Mouse (Mus musculus) lung, embryonic 14.5 days (tissue): ENCODE measurements at regions not wholly inside any gene's neighbourhood (a gene's known extent, or its start where the extent isn't known, plus 50 kb on each side); places are given as distances from the start of the nearest gene placed in this dataset.
A peak's percentile ranks its signal among the peaks of the same experiment; 100 is the strongest.

Source experiments
- ATAC-seq: fragments of 200-750 bp; cut with Nextera tagmentation; 2 replicates; pipeline ENCODE4 v1.8.0; 2017; ENCODE audit warnings: mild to moderate bottlenecking, moderate TSS enrichment, moderate library complexity; ENCODE audit not compliant: insufficient read depth
- DNase-seq: peaks from one replicate; pipeline ENCODE4 v3.0.0-alpha.2; 2015
- H3K27ac ChIP-seq: fragments of 300-500 bp; sonication (generic); 2 replicates; pipeline ENCODE4 v1.5.1; 2014; ENCODE audit warnings: low read depth, mild to moderate bottlenecking, moderate library complexity
- H3K27me3 ChIP-seq: fragments of 300-500 bp; sonication (generic); 2 replicates; pipeline ENCODE4 v1.6.1; 2014; ENCODE audit warnings: low read length, control low read depth; ENCODE audit not compliant: insufficient read depth
- H3K36me3 ChIP-seq: fragments of 300-500 bp; sonication (generic); 2 replicates; pipeline ENCODE4 v1.6.1; 2014; ENCODE audit warnings: control low read depth; ENCODE audit not compliant: insufficient read depth
- H3K4me1 ChIP-seq: fragments of 300-500 bp; sonication (generic); 2 replicates; pipeline ENCODE4 v1.6.1; 2014; ENCODE audit warnings: antibody characterized with exemption, control low read depth; ENCODE audit not compliant: insufficient read depth
- H3K4me2 ChIP-seq: fragments of 300-500 bp; sonication (generic); 2 replicates; pipeline ENCODE4 v1.6.1; 2014; ENCODE audit warnings: mild to moderate bottlenecking
- H3K4me3 ChIP-seq: fragments of 300-500 bp; sonication (generic); 2 replicates; pipeline ENCODE4 v1.5.1; 2014; ENCODE audit warnings: low read depth, low read length
- H3K9ac ChIP-seq: fragments of 300-500 bp; sonication (generic); 2 replicates; pipeline ENCODE4 v1.6.1; 2014
- H3K9me3 ChIP-seq: fragments of 300-500 bp; sonication (generic); 2 replicates; pipeline ENCODE4 v1.6.1; 2016; ENCODE audit warnings: low read depth, low read length, control low read depth
- CTCF ChIP-seq: IDR thresholded peaks from 2 replicates; pipeline ENCODE4 v1.5.1; 2016; ENCODE audit warnings: antibody characterized with exemption, low read depth
- WGBS: fragments of 180-500 bp; shearing (Covaris S2); extraction: QIAGEN DNeasy Blood & Tissue Kit; methylation state at CpG from one replicate; pipeline ENCODE4 v1.1.7; 2014; 5-methylcytosine and 5-hydroxymethylcytosine counted together

- 33% methylated on average over 1 of the region's 1 CpGs for WGBS
These were observed 105.1 kb downstream of the Gm10604 start for GRCm38 (mm10) chr4:11876009-11876408.

GRCm38 (mm10) chr4:11874586-11875264, 106.3 kb downstream of the Gm10604 start:
- Histone ChIP-seq H3K9ac (no peak overlapping the region), H3K9me3 (no peaks in the 10 kb centered on the region), H3K4me1 (peaks cover 20% of the 10 kb centered on the region), H3K27me3 (no peaks in the 10 kb centered on the region), H3K36me3 (no peaks in the 10 kb centered on the region), H3K4me3 (no peak overlapping the region), H3K4me2 (no peak overlapping the region), H3K27ac (peak overlapping the region; percentile 58)
- 62% methylated on average over 4 of the region's 4 CpGs for WGBS
- DNase-seq (no peak), ATAC-seq (0 out of 2 replicates have a peak, but pooled peaks have one; percentile 54)
- TF ChIP-seq CTCF: no peak

More at GRCm38 (mm10) chr4:11876009-11876408, 105.1 kb downstream of the Gm10604 start:
- Histone ChIP-seq H3K4me3 (no peak overlapping the region), H3K4me2 (no peak overlapping the region), H3K27me3 (no peaks in the 10 kb centered on the region), H3K9me3 (no peaks in the 10 kb centered on the region), H3K36me3 (no peaks in the 10 kb centered on the region), H3K9ac (no peak overlapping the region), H3K27ac (peak overlapping the region; percentile 65), H3K4me1 (0 out of 2 replicates have a peak, but pooled peaks cover 8% of the 10 kb centered on the region)
- TF ChIP-seq CTCF: no peak
- peak; percentile 59 for DNase-seq
- ATAC-seq: peak; percentile 86

GRCm38 (mm10) chr4:11872036-11872435, 109.0 kb downstream of the Gm10604 start:
- ATAC-seq (no peak), DNase-seq (peak; percentile 36)
- Histone ChIP-seq H3K27ac (no peak overlapping the region), H3K4me1 (peaks cover 24% of the 10 kb centered on the region), H3K27me3 (no peaks in the 10 kb centered on the region), H3K36me3 (no peaks in the 10 kb centered on the region), H3K9me3 (no peaks in the 10 kb centered on the region), H3K4me3 (no peak overlapping the region), H3K4me2 (no peak overlapping the region), H3K9ac (no peak overlapping the region)
- no peak for TF ChIP-seq CTCF
- WGBS: 43% methylated on average over 3 of the region's 3 CpGs

- H3K4me3 ChIP-seq: no peak overlapping the region
- no peaks in the 10 kb centered on the region for H3K27me3 ChIP-seq
- no peaks in the 10 kb centered on the region for H3K36me3 ChIP-seq
- H3K4me2 ChIP-seq: no peak overlapping the region
- 54% methylated on average over 5 of the region's 5 CpGs for WGBS
- DNase-seq (peak; percentile 31), ATAC-seq (no peak)
- H3K9me3 ChIP-seq: no peaks in the 10 kb centered on the region
- no peak for TF ChIP-seq CTCF
- H3K4me1 ChIP-seq: peaks cover 22% of the 10 kb centered on the region
- peak overlapping the region; percentile 24; the same call in 1 of the 2 replicates for H3K27ac ChIP-seq
- H3K9ac ChIP-seq: no peak overlapping the region
These were observed 111.3 kb downstream of the Gm10604 start for GRCm38 (mm10) chr4:11869721-11870120.

- Histone ChIP-seq H3K27me3 (no peaks in the 10 kb centered on the region), H3K27ac (no peak overlapping the region), H3K36me3 (no peaks in the 10 kb centered on the region), H3K9ac (no peak overlapping the region), H3K4me3 (no peak overlapping the region), H3K4me2 (no peak overlapping the region), H3K4me1 (peaks cover 20% of the 10 kb centered on the region), H3K9me3 (no peaks in the 10 kb centered on the region)
- ATAC-seq: no peak
- TF ChIP-seq CTCF: no peak
- DNase-seq: no peak
- 76% methylated on average over 1 of the region's 1 CpGs for WGBS
These were observed 112.5 kb downstream of the Gm10604 start for GRCm38 (mm10) chr4:11868565-11868964.
